Mouse (Mus musculus): ENCODE results near the gene Olfr8.
"Not testable (repeated sequence)": the region's sequence is repeated elsewhere in the genome, so short reads cannot be mapped to it uniquely, and the experiment has no call there.

Olfr8 gene

GRCm38 (mm10) chr10:78950336-78950735 is at the start of gene Olfr8:
Olfr8 (plus strand) TSS chr10:78950636.
- not testable (repeated sequence) for DNase-seq

- not testable (repeated sequence) for DNase-seq
These were observed 37.6 kb upstream of the Olfr8 start, which contains the start of gene Olfr1354 for GRCm38 (mm10) chr10:78912871-78913270. Olfr1354 (plus strand) TSS chr10:78913171.

GRCm38 (mm10) chr10:78963009-78963408 is 12.6 kb downstream of the Olfr8 start, which contains the start of gene Olfr1353:
Olfr1353 (plus strand) TSS chr10:78963309.
- not testable (repeated sequence) for DNase-seq

- DNase-seq: no peak
These were observed 30.3 kb downstream of the Olfr8 start, which contains the start of gene Olfr1352 for GRCm38 (mm10) chr10:78980750-78981149. Olfr1352 (plus strand) TSS chr10:78981050.

Measured in cerebellum, postnatal 10 days (tissue).